Mouse (Mus musculus): ENCODE data around the gene Kdm5b.
"Not testable (repeated sequence)": the region's sequence is repeated elsewhere in the genome, so short reads cannot be mapped to it uniquely, and the experiment has no call there.

Kdm5b gene

DNA sequence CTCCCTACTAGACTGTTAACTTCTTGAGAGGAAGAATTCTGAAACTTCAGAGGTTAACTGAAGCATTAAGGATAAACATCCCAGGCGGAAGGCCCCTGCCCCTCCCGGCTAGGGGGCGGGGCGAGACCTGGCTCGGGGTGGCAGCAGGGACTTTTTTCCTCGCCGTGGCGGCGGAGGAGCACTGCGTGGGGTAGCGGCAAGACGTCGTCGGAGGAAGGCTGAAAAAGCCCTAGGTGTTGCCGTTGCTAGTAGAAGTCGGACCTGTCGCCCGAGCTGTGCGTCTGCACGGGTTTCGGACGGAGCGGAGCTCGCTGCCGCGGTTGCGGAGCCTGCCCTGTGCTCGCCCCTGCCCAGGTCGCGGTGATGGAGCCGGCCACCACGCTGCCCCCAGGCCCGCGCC is at the start of gene Kdm5b:
Gene Kdm5b (plus strand): TSS at position 196 of the 400 bp plus-strand sequence.
- DNase-seq = peak; percentile 89

DNA sequence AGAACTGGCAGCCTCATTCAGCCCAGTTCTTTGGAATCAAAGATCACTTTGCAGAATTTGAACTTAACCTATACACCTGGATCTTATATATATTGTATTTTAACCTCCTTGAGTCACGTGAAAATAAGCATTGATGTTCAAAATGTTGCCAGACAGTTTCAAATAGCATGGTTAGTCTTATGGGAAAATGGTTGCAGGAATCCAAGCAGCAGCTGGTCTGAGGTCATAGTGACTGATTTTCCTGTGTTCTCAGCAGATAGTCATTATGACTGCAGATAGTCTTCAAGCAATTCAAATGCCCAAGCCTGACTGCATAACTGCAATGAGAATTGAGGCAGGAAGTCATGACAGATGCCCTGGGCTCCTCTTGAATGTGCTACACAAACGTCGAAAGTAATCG is 47.8 kb upstream of the Kdm5b start:
- no peak for DNase-seq

DNA sequence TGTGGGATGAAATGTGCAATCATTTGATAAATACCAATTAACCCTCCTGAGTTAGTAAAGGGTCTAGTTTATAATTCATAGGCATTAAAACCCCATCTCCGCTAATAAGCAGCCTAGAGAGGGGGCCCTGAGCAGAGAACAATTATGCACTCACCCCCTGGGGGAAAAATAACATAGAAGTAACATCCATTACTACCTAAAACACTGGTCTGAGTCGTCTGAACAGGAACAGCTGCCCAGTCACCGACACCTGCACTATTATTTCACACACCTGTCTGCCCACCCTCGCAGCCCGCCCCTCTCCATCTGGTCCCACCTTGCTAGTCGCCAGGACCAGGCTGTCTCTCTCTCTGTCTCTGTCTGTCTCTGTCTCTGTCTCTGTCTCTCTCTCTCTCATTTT is 47.4 kb upstream of the Kdm5b start:
- no peak for DNase-seq

DNA sequence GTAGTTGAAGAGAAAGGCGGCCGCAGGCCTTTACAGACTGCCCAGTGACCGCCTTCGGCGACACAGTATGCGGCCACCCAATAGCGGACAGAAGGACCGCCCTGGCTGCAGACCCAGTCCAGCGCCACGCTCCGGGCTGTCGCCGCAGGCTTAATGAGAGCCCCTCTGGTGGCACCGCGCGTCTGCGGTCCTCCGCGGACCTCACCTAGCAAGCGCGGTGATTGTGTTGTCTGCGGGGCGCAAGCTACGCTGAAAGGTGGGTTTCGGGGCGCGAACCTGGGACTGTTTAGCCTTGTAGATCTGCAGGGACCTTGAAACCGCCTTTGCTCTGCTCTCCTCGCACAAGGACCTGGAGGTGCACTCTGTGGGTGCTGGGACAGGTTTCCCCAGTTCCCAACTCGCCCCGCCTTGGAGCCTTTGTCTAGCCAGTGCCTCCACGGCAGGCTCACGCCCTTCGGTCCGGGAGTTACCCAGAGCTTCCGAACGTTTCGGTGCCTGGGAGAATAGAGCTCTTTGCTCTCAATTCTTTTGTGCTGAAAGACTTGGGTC is 46.6 kb upstream of the Kdm5b start:
- DNase-seq = peak; percentile 12

GRCm38 (mm10) chr1:134513876-134514590 is 45.9 kb upstream of the Kdm5b start:
- no peak for DNase-seq

DNA sequence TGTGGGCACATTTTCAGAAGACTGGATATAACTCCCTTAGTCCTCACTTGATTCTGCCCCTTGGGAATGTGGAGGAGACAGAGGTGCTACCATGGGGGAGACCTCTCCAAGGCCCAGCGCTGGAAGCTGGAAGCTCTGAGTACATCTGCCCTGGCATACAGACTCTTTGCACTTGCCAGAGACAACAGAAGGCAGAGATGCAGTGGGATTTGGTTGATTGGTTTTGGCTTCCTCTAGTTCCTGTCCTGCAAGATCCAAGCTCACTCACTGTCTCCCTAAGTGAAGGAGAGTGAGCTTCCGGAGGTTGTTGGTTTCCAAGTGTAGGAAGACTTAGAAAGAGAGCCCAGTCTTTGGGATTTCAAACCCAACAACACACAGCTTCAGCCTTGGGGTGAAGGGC is 44.1 kb upstream of the Kdm5b start:
- no peak for DNase-seq

GRCm38 (mm10) chr1:134516491-134517198 is 43.3 kb upstream of the Kdm5b start:
- DNase-seq = no peak

GRCm38 (mm10) chr1:134517841-134518240 is 42.1 kb upstream of the Kdm5b start:
- DNase-seq = not testable (repeated sequence)

DNA sequence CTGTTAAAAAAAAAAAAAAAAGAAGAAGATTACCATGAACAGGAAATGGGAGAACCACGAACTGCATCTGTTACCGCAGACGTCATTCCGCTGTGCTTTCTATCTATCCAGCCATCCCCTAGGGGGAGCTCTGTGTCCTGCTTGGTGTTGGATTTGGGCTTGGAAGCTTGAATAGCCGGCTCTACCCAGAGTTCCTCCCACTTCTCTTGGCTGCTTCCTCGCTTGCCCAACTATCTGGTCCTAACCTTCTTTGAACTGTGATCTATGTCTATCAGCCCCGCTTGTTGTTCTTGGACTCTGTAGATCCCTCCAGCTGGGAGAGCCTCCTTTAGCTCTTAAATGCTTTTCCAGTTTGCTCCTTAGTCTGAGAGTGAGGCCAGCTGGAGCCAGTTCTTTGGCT is 41.3 kb upstream of the Kdm5b start:
- DNase-seq = peak; percentile 76

- DNase-seq = not testable (repeated sequence)
These were observed 40.8 kb upstream of the Kdm5b start for GRCm38 (mm10) chr1:134519201-134519600.

GRCm38 (mm10) chr1:134520001-134520721 is 39.8 kb upstream of the Kdm5b start:
- no peak for DNase-seq

GRCm38 (mm10) chr1:134521163-134521562 is 38.8 kb upstream of the Kdm5b start:
- no peak for DNase-seq

DNA sequence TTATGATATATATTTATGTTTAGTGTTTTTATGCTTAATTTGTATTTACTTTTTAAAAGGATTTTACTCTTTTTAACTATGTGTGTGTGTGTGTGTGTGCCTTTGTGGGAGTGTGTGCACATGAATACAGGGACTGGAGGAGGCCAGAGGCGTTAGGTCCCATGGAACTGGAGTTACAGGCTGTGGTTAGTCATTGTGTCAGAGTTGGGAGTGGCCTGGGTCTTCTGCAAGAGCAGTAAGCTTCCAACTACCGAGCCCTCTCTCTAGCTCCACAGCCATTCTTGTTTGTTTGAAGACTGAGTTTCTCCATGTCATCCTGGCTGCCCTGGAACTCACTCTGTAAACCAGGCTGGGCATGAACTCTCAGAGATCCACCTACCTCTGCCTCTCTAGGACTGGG is 37.6 kb upstream of the Kdm5b start:
- DNase-seq = no peak

- DNase-seq = no peak
These were observed 35.5 kb upstream of the Kdm5b start for GRCm38 (mm10) chr1:134524424-134524823.

GRCm38 (mm10) chr1:134525015-134525414 is 35.0 kb upstream of the Kdm5b start:
- no peak for DNase-seq

GRCm38 (mm10) chr1:134526752-134527151 is 33.2 kb upstream of the Kdm5b start:
- DNase-seq = no peak

GRCm38 (mm10) chr1:134530618-134531017 is 29.4 kb upstream of the Kdm5b start:
- no peak for DNase-seq

DNA sequence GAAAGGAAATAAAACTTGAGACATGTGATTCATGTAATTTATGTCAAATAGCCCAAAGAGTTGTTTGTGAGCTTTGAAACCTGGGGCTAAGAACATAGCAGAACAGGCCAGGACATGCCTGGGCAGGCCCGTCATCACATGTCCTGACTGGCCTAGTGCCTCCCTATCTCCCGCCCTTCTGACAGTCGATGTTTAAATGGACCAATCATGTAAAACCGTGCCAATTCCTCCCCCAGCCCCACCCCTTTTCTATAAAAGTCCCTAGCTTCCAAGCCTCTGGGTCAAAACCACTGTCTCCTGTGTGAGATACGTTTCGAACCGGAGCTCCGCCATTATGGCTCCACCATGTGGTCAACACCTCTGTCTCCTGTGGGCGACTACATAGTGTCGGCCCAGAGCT is 26.3 kb upstream of the Kdm5b start:
- not testable (repeated sequence) for DNase-seq

- no peak for DNase-seq
These were observed 24.9 kb upstream of the Kdm5b start for GRCm38 (mm10) chr1:134535054-134535453.

GRCm38 (mm10) chr1:134535513-134535912 is 24.5 kb upstream of the Kdm5b start:
- DNase-seq = no peak

DNA sequence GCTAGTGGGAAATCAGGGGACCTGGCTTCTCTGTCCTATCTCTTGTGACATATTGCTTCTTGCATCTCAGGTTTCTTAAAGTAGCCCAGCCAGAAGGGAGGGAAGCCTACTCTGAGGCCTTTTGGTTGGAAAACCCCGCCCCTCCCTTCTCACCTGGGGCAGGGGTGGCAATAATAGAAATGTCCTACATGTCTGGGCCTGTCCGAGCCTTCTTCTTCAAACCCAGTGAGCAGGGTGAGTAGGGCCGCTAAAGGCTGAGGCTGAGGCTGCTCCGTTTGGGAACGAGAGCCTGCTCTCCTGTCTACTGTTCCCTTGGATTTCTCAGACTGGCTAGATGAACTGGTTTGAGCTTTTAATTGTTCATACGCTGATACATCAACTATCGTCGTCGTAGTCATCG is 19.4 kb upstream of the Kdm5b start:
- no peak for DNase-seq

DNA sequence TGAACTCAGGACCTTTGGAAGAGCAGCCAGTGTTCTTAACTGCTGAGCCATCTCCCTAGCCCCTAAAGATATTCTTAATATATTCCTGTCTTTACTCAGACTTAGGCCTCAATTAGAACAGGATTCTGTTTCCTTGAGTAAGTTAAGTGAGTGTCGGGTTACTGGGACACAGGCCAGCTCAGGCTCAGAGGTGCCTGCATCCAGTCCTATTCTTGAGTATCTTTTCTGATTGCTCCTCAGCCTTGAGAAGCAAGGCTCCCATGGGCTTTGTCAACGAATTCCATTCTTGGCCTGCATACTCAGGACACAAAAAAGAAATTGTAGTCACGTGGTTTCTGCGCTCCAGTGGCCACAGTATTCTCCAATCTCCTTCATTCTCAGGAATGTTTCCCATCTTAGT is 11.7 kb upstream of the Kdm5b start:
- DNase-seq = no peak

DNA sequence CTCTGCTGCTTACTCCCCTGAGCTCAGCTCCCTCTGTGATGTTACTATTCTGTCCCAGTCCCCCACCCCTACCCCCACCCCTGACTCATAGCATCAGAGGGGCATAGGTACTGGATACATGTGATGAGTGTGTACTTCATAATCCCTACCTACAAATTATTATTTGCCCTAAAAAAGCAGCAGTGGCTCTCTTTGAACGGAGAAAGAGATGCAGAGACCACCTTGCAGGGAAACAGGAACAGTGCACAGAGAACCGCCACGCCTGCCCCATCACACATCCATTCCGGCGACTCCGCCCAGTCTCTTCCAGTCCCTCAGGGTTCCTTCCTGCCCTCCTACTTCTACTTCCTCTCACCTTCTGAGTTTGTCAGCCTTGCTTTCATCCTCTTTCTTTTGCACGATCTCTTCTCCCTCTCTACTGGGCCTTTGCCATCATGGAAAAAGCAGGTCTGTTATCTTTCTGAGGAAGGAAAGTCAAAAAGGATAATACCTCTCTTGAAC is 10.3 kb upstream of the Kdm5b start, which contains the start of gene Mgat4e:
Gene Mgat4e (minus strand): TSS at position 51 of the 501 bp plus-strand sequence.
- DNase-seq = no peak

All from cerebellum, adult 8-10 months (tissue).